Mouse (Mus musculus) hindbrain, embryonic 11.5 days (tissue): ENCODE data around the gene Epo. TPM values are rescaled to one million over a fixed set of nuclear protein-coding genes. Genes with fewer than 3 reads are reported as not detected.

Experiments
- ATAC-seq: fragments of 200-750 bp; cut with Nextera tagmentation; 2 replicates; pipeline ENCODE4 v1.8.0; 2017; ENCODE audit warnings: mild to moderate bottlenecking, moderate TSS enrichment, moderate library complexity; ENCODE audit not compliant: low FRiP score
- DNase-seq: peaks from one replicate; pipeline ENCODE4 v3.0.0-alpha.2; 2015; ENCODE audit warnings: low spot score
- H3K27ac ChIP-seq: fragments of 300-500 bp; sonication (generic); 2 replicates; pipeline ENCODE4 v1.5.1; 2014; ENCODE audit warnings: mild to moderate bottlenecking, low read depth, low read length
- H3K27me3 ChIP-seq: fragments of 300-500 bp; sonication (generic); 2 replicates; pipeline ENCODE4 v1.6.1; 2014; ENCODE audit warnings: mild to moderate bottlenecking, low read length, moderate library complexity, mixed read lengths; ENCODE audit not compliant: control insufficient read depth, insufficient read depth
- H3K36me3 ChIP-seq: fragments of 300-500 bp; sonication (generic); 2 replicates; pipeline ENCODE4 v1.6.1; 2014; ENCODE audit warnings: mild to moderate bottlenecking, low read length, moderate library complexity, mixed read lengths; ENCODE audit not compliant: control insufficient read depth, insufficient read depth
- H3K4me1 ChIP-seq: fragments of 300-500 bp; sonication (generic); replicated peaks from 2 replicates; pipeline ENCODE4 v1.6.1; 2014; ENCODE audit warnings: low read length, mixed read lengths; ENCODE audit not compliant: control insufficient read depth, insufficient read depth
- H3K4me2 ChIP-seq: fragments of 300-500 bp; sonication (generic); replicated peaks from 2 replicates; pipeline ENCODE4 v1.6.1; 2014; ENCODE audit warnings: mild to moderate bottlenecking, low read depth, low read length
- H3K4me3 ChIP-seq: fragments of 300-500 bp; sonication (generic); 2 replicates; pipeline ENCODE4 v1.5.1; 2014; ENCODE audit warnings: low read depth, low read length
- H3K9ac ChIP-seq: fragments of 300-500 bp; sonication (generic); 2 replicates; pipeline ENCODE4 v1.6.1; 2014; ENCODE audit warnings: low read depth, low read length
- H3K9me3 ChIP-seq: fragments of 300-500 bp; sonication (generic); 2 replicates; pipeline ENCODE4 v1.6.1; 2016; ENCODE audit warnings: low read length; ENCODE audit not compliant: control insufficient read depth
- WGBS: fragments of 180-500 bp; shearing (Covaris S2); extraction: QIAGEN DNeasy Blood & Tissue Kit; methylation state at CpG from one replicate; pipeline ENCODE4 v1.1.7; 2014; 5-methylcytosine and 5-hydroxymethylcytosine counted together
- polyA plus RNA-seq: library from polyadenylated mRNA; unstranded; fragments of >200 nt; fragmentation: Nextera tagmentation; extraction: Ambion mirVana; gene quantifications from 2 replicates; pipeline ENCODE4 v1.2.1, GENCODE M21; 2014

Gene Epo
- polyA plus RNA-seq, 1 experiment from 2014 or later: 1.1 TPM

- no peak for ATAC-seq
- WGBS: 2% methylated on average over 14 of the region's 17 CpGs
- H3K27ac ChIP-seq: no peak overlapping the region
Observed at GRCm38 (mm10) chr5:137485851-137486155, 47.2 kb downstream of the Epo start.

DNA sequence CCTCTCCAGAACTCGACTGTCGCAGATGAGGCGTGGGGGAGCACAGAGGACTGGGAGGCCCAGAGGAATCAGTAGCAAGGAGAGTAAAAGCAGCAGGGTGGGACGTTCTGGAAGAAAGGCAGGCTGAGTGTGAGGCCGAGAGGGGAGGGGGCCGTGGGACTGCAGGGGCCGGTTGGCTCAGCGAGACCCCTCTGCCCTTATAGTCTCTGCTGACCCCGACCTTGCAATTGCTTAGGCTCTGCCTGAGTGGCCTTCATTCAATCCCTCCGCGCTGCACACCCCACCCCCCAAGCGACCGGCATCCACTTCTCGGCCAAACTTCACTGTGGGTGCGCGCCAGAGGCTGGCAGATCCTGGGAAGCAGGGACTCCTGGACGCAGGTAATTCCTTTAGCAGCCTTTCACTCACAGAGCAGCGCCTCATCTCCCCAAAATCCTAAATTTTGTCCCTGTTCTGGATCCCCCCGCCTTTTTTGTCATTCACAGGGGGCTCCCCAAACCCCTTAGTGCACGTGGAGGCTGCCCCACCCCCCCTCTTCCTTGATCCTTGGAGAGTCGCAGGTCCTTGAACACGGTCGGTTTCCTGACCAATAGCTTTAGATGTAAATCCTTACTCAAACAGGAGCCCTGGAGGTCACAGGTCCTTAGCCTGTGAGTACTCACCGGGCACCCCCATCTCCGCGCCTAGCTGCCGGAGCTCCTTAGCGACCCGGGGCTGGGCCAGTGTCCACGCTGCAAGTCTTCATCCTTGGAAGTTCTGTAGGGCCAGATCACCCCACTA is 47.8 kb downstream of the Epo start:
- Histone ChIP-seq H3K9ac (peak overlapping the region; percentile 46; the same call in 1 of the 2 replicates), H3K27ac (no peak overlapping the region), H3K4me1 (peaks cover 3% of the 10 kb centered on the region; the same call in 1 of the 2 replicates), H3K27me3 (no peaks in the 10 kb centered on the region), H3K4me3 (peak overlapping the region; percentile 31), H3K36me3 (no peaks in the 10 kb centered on the region), H3K4me2 (peak overlapping the region; percentile 63), H3K9me3 (no peaks in the 10 kb centered on the region)
- ATAC-seq: no peak
- DNase-seq: peak; percentile 45
- WGBS: 3% methylated on average over 30 of the region's 30 CpGs

More at GRCm38 (mm10) chr5:137485851-137486155, 47.2 kb downstream of the Epo start:
- peak overlapping the region; percentile 63 for H3K4me2 ChIP-seq
- H3K4me3 ChIP-seq: peak overlapping the region; percentile 31
- H3K36me3 ChIP-seq: no peaks in the 10 kb centered on the region
- no peaks in the 10 kb centered on the region for H3K27me3 ChIP-seq
- no peaks in the 10 kb centered on the region for H3K9me3 ChIP-seq
- H3K4me1 ChIP-seq: peaks cover 3% of the 10 kb centered on the region; the same call in 1 of the 2 replicates
- peak overlapping the region; percentile 46; the same call in 1 of the 2 replicates for H3K9ac ChIP-seq
- no peak for DNase-seq

DNA sequence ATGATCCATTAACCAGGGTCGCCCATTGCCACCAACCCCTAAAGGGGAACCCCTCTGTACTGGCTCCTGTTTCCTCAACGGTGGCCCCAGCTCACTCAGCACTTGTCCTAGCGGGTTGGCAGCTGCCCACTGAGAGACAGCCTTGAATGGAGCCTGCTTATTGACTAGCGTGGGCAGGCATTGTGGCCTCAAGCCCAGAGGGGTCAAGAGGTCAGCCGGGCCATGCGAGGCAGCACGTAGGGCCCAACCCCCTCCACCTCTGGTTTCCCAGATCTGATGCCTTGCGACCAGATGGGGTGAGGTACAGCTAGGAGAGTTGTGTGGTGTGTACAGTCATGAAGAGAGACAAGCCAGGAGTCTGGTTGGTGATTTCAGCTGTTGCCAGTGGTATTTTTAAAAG is 51.1 kb downstream of the Epo start:
- no peak overlapping the region for H3K4me2 ChIP-seq
- peaks cover 3% of the 10 kb centered on the region; the same call in 1 of the 2 replicates for H3K4me1 ChIP-seq
- no peak overlapping the region for H3K27ac ChIP-seq

DNA sequence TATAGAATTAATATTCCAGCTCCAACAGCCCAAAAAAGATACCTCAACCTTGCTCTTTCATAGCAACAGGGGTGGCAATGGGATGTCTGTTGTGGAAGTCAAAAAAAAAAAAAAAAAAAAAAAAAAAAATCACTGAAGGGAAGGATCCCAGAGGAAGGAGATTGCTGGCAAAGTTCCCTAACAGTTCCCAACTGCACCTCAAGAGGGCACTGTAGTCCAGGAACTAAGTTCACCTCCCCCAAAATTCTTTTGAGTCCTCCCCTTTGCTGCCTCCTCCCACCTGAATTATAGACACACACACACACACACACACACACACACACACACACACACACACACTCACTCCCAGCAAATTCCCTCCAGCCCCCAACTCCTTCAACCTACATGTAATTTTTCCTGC is 51.9 kb downstream of the Epo start:
- H3K27me3 ChIP-seq: no peaks in the 10 kb centered on the region
- H3K9me3 ChIP-seq: no peaks in the 10 kb centered on the region
- no peaks in the 10 kb centered on the region for H3K36me3 ChIP-seq
- no peak for ATAC-seq
- H3K4me3 ChIP-seq: no peak overlapping the region
- DNase-seq: peak; percentile 88
- H3K4me2 ChIP-seq: no peak overlapping the region
- H3K4me1 ChIP-seq: peaks cover 3% of the 10 kb centered on the region; the same call in 1 of the 2 replicates
- H3K9ac ChIP-seq: no peak overlapping the region
- no peak overlapping the region for H3K27ac ChIP-seq

More for the DNA sequence above, 51.1 kb downstream of the Epo start:
- Histone ChIP-seq H3K9me3 (no peaks in the 10 kb centered on the region), H3K4me3 (no peak overlapping the region), H3K27me3 (no peaks in the 10 kb centered on the region), H3K36me3 (no peaks in the 10 kb centered on the region), H3K9ac (no peak overlapping the region)
- WGBS: 7% methylated on average over 8 of the region's 8 CpGs
- peak; percentile 27 for DNase-seq
- no peak for ATAC-seq

DNA sequence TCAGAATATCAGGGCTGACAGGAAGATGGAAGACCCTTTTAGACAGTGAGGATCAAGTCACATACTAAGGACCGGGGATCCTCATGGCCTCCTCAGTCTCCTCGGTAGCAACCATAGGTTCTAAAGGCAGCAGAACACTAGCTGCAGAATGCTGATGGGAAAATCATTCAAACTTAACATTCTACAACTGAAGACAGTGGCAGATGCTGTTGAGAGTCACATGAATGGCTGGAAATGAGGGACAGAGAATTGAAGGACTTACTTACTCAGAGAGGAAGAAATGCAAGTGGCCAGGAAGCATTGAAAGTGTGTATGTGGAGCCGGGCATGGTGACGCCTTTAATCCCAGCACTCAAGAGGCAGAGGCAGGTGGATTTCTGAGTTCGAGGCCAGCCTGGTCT is 56.1 kb downstream of the Epo start, which contains the start of gene Zan:
Gene Zan (minus strand): TSS at position 101 of the 400 bp plus-strand sequence.
- 89% methylated on average over 5 of the region's 5 CpGs for WGBS
- Histone ChIP-seq H3K4me2 (no peak within 1 kb of the TSS), H3K4me3 (no peak within 1 kb of the TSS), H3K27ac (no peak within 1 kb of the TSS), H3K4me1 (peaks cover 2% of the 10 kb centered on the region; the same call in 1 of the 2 replicates), H3K9me3 (no peaks in the 10 kb centered on the region), H3K9ac (no peak within 1 kb of the TSS), H3K27me3 (no peaks in the 10 kb centered on the region), H3K36me3 (no peaks in the 10 kb centered on the region)
- no peak for DNase-seq
- no peak for ATAC-seq

DNA sequence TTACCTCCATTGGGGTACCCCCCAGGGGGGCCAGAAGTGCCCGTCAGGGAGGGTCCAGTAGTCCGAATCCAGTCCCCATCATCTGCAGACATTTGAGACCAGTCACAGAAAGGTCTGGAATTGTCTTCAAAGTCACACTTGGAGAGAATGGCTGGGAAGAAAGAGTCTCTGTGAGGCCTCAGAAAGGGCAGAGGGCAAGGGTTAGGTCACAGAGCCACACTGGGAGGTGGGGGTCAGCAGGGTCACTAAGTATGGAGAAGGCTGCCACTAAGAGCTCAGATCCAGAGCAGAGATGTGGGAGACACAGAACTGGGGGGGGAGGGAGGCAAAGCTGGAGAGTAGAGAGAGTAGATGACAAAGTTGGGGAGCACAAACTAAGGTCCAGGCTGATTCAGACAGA is 58.7 kb downstream of the Epo start:
- H3K27me3 ChIP-seq: no peaks in the 10 kb centered on the region
- H3K36me3 ChIP-seq: no peaks in the 10 kb centered on the region
- H3K9ac ChIP-seq: no peak overlapping the region
- no peaks in the 10 kb centered on the region for H3K4me1 ChIP-seq
- no peak overlapping the region for H3K4me3 ChIP-seq
- no peaks in the 10 kb centered on the region for H3K9me3 ChIP-seq
- H3K4me2 ChIP-seq: no peak overlapping the region
- H3K27ac ChIP-seq: no peak overlapping the region
- 7% methylated on average over 2 of the region's 2 CpGs for WGBS
- no peak for ATAC-seq
- no peak for DNase-seq

DNA sequence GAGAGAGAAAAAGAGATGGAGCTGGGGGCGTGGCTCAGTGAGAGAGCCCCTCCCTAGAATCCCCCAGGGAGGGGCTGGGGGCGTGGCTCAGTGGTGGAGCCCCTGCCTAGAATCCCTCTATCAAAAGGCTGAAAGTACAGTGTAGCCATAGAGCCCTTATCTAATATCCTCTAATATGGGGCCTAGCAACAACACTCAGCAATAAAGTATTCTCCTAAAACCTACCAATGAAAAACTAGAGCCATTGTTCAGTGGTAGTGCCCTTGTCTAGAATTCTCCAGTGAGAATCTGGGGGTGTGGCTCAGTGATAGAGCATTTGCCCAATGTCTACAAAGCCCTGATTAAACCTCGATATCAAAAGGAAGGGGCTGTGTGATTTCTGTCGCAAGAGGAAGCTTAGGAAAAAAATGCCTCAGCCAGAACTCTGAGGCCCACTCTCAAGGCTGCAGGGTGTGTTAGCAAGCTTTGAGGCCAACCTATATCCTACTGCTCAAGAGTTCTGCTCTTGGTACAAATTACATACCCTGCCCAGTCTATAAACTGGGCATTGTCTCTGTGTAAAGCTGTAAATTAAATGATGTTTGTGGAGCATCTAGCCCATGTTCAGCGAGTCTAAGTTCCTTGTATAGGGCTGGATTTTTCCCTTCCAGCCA is 60.7 kb downstream of the Epo start:
- no peak overlapping the region for H3K4me3 ChIP-seq
- H3K4me2 ChIP-seq: no peak overlapping the region
- no peaks in the 10 kb centered on the region for H3K4me1 ChIP-seq
- H3K9me3 ChIP-seq: no peaks in the 10 kb centered on the region
- no peak overlapping the region for H3K27ac ChIP-seq
- DNase-seq: no peak
- no peaks in the 10 kb centered on the region for H3K36me3 ChIP-seq
- no peak overlapping the region for H3K9ac ChIP-seq
- H3K27me3 ChIP-seq: no peaks in the 10 kb centered on the region
- ATAC-seq: no peak
- 73% methylated on average over 5 of the region's 5 CpGs for WGBS

DNA sequence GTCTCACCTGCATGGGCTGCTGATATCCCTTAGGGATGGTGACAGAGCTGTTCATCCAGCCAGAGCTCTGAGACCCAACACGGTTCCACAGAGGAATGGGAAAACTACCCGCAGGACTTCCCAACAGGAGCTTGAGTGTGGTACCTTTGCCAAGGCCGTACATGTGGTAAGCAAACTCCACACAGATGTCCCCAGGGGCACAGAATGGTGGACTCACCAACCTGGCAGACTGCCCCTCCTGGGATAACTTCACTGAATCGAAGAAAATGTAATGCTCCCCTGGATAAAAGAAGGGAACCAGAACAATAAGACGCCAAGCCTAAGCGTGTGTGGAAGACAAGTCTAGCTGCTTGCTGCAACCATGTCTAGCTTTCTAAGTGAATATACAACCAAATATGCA is 66.1 kb downstream of the Epo start:
- no peak for ATAC-seq
- Histone ChIP-seq H3K36me3 (no peaks in the 10 kb centered on the region), H3K4me2 (no peak overlapping the region), H3K9me3 (no peaks in the 10 kb centered on the region), H3K27me3 (no peaks in the 10 kb centered on the region), H3K4me1 (no peaks in the 10 kb centered on the region), H3K27ac (no peak overlapping the region), H3K4me3 (no peak overlapping the region), H3K9ac (no peak overlapping the region)
- WGBS: 93% methylated on average over 6 of the region's 6 CpGs
- no peak for DNase-seq

DNA sequence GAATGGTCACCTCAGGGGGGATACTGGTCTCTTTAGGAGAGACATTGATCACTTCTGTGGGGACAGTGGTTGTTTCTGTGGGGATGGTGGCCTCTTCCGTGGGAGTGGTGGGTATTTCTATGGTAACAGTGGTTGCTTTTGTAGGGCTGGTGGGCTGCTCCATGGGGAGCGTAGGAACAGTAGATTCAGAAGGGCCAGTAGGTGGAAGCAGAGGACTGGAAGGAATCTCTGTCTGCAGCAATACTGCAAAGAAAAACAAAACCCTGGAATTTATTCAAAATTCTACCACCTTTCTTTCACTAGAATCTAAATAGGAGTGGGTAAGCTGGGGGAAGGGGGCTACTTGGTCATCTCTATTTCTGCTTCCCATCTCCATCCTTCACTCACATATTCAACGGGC is 68.0 kb downstream of the Epo start:
- no peak overlapping the region for H3K9ac ChIP-seq
- DNase-seq (no peak), ATAC-seq (no peak)
- H3K4me3 ChIP-seq: no peak overlapping the region
- no peak overlapping the region for H3K27ac ChIP-seq
- no peaks in the 10 kb centered on the region for H3K27me3 ChIP-seq
- H3K4me1 ChIP-seq: no peaks in the 10 kb centered on the region
- H3K36me3 ChIP-seq: no peaks in the 10 kb centered on the region
- no peak overlapping the region for H3K4me2 ChIP-seq
- WGBS: 38% methylated on average over 3 of the region's 3 CpGs
- H3K9me3 ChIP-seq: no peaks in the 10 kb centered on the region
